Mouse (Mus musculus) liver, adult 2 months (tissue): ENCODE results near the gene Gys1.

Experiments
- CTCF ChIP-seq: fragments of 200-500 bp; IDR thresholded peaks from 2 replicates; pipeline ENCODE4 v1.5.1; 2011; ENCODE audit warnings: low read depth, low read length, control low read depth
- POLR2A ChIP-seq: fragments of 200-500 bp; IDR thresholded peaks from 2 replicates; pipeline ENCODE4 v1.6.1; 2011; ENCODE audit warnings: low read length, control low read depth; ENCODE audit not compliant: insufficient read depth; ENCODE audit errors: extremely low read depth

- TF ChIP-seq CTCF (no peak), POLR2A (no peak)
Observed at GRCm38 (mm10) chr7:45478774-45479173, 44.1 kb downstream of the Gys1 start.
